Mouse (Mus musculus) adipocyte (in vitro differentiated cells): ENCODE measurements around the gene Slc6a1.
A peak's percentile ranks its signal among the peaks of the same experiment; 100 is the strongest.
"Not testable (repeated sequence)": the region's sequence is repeated elsewhere in the genome, so short reads cannot be mapped to it uniquely, and the experiment has no call there.

Experiments
- DNase-seq: peaks from one replicate; pipeline ENCODE4 v3.0.0-alpha.2; 2016; ENCODE audit warnings: low spot score

The Slc6a1 gene

DNA sequence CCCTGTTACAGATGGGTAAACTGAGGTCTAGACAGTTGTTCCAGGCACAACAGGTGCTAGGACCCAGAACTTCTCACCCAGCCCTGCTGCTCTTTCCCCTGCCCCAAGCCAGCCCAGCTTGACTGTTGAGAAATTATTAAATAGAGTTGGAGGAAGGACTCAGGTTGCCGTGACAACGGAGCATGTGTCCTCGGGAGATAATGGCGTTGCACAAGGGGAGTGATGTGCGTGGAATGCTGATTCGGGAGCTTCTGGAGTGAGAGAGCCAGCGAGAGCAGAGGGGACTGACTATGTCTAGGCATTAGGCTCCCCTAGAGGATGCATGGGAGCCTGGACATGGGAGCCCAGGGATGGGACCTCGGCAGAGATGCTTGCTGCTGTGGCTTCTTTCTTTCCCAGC, 7.7 kb downstream of the Slc6a1 start:
- DNase-seq = no peak

DNA sequence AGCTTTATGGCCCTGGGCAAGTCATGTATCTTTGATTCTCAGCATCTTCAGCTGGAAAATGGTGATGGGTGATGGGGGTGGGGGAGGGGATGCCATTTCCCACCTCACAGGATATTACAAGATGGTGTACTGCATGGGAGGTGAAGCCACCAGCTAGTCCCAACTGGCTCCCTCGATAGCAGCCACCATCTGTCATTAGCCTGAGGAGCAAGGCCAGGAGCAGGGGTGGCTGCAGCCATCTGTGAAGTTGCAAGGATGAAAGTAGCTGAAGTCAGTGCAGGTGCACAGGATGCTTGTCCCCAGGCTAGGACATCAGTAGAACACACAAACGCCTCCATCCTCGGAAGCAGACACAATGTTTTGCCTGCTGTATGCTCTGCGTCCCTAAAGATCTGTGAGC, 8.5 kb downstream of the Slc6a1 start:
- no peak for DNase-seq

DNA sequence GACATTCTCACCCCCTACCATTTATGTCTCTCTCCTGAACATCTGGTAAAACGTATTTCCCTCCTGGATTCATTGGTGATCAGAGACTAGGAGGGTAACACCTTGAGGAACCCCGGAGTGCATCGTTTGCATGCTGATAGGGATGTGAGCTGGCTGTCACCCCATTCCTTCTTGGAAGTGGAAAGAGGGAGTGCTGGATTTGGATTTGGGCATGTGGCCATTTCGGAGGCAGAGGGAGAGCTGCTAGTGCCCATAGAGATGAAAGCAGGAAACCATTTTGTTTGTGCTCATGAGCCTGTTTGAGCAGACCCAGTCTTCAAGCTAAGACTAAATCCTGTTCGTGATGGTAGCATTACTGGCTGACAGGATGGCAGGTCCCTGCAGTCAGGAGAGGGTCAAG, 9.0 kb downstream of the Slc6a1 start:
- DNase-seq = no peak

DNA sequence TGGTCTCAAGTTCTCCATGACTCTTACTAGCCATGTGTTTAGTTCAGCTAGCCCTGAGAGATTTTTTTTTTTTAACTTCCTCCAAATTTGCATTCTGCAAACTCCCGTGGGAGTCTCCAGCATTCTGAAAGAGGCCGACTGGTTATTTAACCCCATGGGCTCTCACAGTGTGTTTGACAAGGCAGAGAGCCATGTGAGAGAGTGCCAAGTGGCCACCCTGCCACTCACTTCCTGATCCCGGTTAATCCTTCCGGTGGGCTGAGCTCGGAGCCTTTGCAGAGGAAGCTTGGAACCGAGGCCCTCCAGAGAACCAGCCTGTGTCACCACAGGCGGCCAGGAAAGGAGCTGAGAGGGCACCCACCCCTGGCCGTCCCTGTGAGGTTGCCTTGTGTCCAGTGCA, 11.1 kb downstream of the Slc6a1 start:
- DNase-seq = no peak

DNA sequence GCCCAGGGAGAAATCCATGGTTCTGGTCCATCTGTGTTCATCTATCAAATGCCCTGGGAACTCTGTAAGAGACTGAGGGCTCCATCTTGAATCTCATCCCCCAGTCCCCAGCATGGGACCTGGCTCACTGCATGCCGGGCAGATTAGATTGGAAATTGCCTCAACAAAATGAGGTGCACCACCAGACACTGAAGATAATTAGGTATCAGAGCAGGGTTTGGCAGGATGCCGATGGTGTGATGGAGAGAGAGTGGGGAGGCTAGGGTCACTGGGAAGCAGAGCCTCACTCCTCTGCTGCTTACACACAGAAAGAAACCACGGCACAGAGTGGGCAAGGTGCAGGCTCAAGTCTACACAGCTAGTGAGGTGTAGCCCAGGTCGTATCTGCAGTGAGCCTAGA, 12.7 kb downstream of the Slc6a1 start:
- no peak for DNase-seq

DNA sequence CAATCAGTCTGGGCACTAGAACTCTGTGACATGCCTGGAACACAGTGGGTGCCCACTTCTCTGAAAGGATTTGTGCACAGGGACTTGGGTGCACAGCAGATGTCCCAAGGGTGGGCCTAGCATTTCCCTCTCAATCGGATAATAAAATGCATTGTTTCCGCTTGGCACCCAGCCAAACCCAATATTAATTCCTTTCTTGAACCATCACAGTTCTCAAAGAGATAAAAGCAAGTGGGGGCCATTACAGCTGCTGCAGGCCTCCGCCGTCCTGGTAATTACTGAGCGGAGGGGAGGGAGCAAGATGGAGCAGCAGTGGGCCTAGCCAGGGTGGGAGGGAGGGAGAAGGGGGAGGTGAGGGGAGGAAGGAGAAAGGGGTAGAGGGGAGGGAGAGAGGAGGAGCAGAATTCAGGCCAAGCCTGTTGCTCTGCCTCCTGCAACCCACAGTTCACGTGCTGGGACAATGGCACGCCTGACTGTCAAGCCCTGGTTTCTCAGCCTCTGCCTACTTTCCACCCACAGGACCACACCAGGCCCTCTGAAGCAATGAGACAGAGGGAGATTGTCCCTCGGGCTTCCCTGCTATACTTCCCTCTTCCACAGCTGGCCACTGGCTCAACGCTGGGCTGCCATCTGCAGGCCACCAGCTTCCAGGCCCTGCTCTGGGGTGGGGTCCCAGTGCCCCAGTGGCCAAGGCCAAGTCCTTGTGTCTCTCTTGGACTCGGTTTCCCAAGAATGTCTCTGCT, 15.0 kb downstream of the Slc6a1 start:
- DNase-seq = no peak

DNA sequence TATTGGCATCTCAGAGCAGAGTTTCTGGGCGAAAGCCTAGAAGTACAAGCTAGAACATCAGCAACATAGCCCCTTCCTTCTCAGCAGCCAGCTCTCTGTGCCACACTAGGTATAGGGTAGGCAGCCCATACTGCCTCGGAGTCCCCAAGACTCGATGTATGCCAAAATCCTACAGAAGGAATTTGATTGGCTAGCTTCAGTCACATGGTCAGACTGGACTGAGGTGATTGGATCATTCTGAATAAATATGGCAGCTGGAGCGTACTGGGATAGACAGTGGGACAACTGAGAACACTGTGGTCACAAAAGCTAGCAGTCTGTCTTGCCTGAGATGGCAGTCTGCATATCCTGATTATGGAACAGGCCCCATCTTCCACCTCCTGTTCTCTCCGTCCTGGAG, 17.3 kb downstream of the Slc6a1 start:
- DNase-seq = no peak

DNA sequence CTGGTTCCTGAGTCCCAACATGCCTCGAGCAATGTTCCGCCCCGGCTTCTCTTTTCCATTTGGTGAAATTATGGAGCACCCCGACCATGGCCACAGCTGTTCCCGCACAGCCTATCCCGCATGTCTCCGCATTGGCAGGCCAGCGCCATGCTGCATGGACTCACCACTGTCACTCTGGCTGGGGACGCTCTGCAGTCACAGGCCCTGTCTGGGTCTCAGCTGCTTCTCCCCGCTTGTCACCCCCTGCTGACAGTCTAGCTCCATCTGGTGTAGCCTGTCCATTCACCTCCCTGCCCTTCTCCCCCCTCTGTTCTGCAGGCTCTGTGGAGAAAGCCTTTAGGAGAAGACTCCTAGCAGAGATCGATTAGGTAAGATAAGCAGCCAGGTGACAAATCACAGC, 18.3 kb downstream of the Slc6a1 start:
- DNase-seq = no peak

DNA sequence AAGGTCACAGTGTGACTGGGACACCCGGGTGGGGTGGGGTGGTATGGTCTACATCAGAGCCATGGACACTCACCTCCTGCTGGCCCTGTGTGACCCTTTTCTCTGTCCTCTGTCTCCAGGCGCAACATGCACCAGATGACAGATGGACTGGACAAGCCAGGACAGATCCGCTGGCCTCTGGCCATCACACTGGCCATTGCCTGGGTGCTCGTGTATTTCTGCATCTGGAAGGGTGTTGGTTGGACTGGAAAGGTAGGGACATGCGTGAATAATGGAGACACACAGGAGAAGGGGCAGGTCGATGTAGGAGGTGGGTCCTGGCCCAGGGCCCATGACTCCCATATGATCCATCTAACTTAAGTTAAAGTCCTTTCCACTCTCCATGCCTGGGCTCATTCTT, 22.2 kb downstream of the Slc6a1 start:
- DNase-seq = no peak

DNA sequence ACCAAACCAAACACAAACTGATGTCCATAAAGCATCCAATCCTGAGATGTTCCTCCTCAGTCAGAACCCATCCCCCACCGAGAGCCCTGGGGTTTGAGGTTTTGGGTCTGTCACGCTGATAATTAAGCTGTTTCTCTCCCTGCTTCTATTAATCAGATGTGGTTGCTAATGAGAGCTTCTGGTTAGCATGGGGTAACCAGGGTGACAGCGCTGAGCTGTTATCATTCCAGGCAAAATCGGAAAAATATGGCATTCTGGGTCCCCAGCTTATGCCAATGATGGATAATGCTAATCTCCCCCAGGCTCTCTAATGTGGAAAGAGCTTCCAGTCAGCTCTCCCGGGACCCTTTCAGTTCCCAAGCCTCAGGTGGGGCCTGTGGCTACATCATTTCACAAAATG, 38.1 kb downstream of the Slc6a1 start:
- no peak for DNase-seq

DNA sequence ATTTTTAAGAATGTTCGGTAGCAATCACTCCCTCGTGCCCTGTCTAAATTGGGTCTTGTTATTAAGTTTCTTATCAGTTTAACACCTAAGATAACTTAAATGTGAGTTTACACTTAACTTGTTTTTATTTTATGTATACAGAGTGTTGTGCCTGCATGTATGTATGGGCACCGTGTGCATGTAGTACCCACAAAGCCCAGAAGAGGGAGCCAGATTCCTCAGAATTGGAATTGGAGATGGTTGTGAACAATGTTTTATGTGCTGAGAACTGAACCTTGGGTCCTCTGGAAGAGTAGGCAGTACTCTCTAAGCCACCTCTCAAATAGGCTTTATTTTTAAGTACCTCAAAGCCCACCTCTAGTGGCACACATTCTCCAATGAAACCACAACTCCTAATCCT, 38.7 kb downstream of the Slc6a1 start:
- no peak for DNase-seq

DNA sequence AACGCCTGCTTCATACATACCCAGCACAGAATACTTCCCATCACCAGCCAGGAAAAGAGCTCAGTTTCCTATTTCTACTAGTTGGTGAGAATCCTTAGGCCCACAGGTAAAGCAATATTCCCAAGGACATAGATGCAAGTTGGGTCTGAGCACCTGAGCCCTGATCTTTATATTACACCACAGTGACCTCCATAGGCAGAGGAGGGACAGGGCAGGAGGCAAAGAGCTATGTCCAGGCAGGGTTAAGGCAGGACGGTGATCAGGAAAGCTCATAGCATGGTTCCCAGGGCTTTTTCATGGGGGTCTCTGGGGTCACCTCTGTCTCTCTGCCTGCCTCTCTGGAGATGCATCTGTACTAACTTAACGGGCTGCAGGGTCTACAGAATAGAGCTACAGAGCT, 40.5 kb downstream of the Slc6a1 start:
- DNase-seq = no peak

DNA sequence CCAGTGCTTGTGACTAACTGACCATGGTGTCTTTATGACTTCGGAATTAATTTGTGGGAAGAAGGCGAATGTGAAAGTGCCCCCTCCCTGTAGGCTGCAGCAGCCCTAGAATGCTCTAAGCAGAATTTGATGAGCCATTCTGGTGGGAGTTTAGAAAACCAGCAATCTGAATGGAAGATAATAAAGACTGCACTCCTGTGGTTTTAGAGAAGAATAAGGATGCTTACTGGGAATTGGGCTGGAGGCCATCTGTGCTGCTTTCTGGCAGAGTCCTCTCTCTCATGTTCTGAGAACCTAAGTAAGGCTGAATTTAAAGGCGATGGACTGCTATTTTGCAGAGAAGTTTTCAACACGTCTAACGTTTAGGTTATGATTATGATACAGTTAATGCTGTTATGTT, 42.4 kb downstream of the Slc6a1 start:
- no peak for DNase-seq

DNA sequence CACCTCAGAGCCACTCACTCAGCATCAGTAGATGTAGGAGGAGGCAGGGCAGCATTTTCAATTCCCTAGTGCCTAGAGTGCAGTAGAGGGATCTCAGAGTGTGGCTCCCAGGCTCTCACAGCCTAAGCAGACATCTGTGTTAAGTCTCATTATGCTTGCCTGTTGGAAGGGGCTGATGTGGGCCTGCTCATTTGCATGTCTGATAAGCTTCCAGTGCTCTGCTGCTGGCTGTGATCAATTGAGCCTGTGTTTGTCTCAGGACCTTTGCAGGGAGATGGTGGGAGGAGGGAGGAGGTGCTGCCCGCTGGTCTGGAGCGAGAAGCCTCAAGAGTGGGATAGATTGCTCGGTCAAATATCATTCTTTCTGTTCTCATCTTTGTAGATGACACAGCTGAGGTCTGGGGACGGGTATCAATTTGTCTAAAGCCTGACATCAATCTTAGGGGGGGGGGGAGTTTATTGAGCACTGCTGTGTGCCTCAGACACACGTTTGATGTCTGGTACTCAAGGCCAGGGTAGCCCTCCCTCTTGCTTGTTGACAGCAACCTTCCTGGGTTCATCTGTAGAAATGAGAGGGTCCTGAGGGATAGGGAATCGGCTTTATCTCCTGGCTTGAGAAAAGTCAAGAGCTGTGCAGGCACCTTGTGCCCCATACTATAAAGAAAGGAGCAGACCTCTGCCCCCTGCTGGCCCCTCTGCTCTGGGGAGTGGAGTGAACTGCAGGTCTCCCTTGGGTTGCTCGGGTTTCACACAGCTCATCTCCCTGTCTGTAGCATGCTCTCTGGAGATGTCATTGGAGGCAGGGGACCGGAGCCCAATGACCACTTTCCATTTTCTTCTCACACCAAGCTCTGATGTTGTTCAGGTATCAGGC, 47.4 kb downstream of the Slc6a1 start:
- DNase-seq = no peak

DNA sequence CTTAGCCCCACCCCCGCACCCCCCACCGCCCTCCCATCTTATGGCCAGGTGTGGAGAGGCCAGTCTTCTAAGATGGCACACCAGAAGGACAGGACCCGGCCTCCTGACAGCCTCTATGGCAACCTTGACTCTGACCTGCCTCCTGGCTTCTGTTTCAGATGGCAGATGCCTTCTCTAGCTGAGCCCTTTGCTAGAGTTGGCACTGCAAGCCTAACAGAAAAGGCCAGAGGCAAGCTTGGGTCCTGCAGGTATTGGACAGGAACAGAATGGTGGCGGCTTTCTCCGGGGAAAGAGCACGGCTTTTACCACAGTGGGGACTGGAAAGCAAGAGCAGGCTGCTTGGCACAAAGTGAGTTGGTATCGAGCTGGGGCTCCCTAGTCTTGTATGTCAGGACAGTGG, 49.5 kb downstream of the Slc6a1 start:
- no peak for DNase-seq

DNA sequence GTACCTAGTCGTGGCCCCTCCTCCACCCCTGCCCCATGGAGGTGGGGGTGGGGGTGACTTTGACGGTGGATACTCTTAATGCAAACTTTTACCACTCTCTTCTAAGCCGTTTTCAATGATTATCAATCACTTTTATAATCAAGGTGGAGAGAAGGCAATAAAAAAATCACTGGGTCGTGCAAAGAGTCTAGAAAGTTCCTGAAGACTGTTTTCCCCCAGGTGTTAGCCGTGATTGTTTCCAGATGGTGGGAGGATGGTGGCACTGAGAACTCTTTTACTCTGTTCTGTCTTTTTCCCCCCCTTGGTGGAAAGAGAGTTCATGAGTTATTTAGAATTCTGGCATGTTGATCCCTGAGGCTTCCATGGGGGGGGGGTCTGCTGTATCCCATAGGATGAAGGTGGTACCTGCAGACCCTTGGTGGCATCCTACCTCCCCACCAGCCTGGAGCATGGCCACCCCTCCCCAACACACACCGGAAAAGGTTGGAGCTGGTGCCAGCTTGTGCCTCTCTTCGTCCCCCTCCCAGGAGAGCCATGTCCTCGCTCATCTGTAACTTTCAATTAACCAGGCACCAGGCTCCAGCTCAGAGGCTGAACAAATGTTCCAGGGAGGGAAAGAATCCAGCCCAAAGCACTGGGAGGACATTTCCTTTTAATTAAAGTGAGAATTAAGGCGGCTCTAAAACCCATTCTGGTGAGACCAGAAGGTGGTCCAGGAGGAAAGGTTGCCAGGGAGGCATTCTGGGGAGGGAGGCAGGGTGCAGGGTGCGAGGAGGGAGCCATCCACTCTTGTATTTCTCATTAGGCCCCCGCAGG, 53.9 kb downstream of the Slc6a1 start:
- DNase-seq = no peak

DNA sequence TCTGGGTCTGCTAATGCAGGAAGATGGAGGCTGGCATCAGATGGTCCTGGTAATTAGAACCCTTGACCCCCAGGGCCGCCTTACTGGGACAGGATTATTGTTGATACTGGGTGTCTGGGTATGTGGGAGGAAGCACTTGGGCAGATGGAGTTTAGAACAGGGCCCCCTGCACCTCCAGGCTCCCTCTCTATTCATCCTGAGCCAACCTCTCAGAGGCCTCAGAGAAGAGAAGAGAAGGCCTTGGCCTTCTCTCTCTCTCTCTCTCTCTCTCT, 54.4 kb downstream of the Slc6a1 start:
- no peak for DNase-seq

DNA sequence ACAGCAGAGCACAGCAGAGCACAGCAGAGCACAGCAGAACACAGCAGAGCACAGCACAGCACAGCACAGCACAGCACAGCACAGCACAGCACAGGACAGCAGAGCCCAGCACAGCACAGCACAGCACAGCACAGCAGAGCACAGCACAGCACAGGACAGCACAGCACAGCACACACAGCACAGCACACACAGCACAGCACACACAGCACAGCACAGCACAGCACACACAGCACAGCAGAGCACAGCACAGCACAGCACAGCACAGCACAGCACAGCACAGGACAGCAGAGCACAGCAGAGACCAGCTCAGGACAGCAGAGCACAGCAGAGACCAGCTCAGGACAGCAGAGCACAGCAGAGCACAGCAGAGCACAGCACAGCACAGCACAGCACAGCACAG, 58.9 kb downstream of the Slc6a1 start:
- DNase-seq = not testable (repeated sequence)

DNA sequence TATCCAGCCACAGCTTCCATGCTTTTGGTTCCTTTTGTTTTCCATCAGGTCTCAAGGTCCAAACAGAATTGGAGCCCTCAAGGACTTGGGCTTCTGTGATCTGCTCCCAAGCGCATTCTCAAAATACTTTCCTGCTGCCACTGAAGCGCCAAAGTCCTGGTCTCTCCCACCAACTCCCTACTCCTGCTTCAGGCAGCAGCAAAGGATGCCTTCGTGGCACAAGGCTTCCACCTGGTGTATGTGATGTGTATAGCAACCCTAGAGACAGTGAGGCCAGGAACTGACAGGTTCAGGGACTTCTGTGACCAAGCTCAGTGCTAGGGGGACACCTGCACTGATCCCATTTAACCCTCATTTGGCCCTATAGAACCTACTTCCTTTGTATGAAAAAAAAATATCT, 61.3 kb downstream of the Slc6a1 start:
- peak; percentile 36 for DNase-seq

DNA sequence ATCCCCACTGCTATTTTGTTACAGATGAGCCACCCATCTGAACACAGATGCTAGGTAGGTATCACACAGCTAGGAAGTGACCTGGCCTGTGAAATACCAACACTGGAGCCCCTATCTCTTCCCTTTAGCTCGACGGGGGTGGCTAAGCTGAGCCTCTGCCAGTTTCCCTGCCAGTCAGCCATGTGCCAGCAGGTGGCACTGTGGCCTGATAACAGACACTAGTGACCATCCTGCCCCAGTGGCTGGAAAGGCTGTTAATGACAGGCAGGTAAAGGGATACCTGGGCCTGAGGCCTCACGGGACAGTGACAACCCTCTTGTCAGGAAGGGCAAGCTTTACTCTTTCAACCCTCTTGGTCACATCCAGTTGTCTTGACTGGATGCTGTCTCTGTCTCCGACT, 62.7 kb downstream of the Slc6a1 start:
- peak; percentile 57 for DNase-seq

DNA sequence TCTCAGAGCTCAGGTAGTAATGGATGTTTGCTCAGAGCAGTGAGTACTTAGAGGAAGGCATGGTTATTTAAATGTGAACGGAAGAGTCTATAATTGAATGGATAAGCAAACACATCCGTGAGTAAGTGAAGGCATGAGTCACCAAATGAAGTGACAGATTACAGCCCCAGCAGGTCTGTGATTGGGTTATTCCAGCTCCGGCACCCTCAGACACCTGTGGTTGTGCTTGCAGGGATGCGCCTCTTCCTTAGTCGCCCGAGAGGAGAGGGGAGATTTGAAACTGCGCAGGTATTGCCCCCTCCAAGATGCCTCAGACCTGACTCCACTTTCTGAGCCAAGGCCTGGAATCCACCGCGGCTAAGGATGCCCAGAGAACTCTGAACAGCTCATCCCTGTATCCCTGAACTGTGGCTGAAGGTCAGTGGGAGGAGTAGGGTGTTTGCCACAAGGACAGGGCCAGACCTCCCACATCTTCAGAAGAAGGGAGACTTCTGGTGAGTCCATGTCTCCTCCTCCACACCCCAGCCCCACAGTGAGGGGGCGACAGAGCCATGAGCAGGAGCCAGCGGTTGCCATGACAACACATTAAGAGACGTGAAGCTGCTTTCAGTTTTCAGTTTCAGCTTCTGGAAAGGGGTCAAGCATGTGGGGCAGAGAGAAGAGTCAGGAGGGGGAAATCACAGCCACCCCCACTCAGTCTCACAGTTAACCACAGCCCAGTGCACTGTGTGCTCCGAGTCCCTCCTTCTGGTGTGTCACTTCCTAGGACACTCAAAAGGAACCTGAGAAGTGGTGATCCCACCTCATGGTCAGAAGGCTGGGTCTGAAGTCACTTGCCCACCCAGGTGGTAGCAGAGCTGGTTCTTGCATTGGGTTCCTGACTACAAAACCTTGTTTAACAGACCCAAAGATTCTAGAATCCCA, 65.7 kb downstream of the Slc6a1 start:
- DNase-seq = no peak

DNA sequence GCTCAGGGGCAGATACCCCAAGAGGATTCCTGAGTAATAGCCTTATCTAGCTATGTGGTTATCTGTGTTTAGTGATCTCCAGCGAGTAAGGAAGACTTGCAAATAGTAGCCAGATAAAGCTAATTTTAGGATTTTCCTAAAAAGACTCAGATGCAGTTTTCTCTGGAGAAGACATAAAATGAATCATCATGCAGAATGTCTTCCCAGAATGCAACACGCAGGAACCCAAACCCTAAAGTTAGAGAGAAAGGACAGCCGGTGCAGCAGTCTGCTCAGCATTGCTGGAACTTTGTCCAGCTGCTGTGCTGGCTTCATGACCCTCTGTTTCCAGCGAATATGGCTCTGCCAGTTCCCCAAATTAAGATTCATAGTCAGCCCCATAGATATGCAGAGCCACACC, 72.2 kb downstream of the Slc6a1 start:
- no peak for DNase-seq
